Mouse (Mus musculus) thymus, postnatal 10 days (tissue): Measurements from ENCODE around the gene Amdhd1.
A peak's percentile ranks its signal among the peaks of the same experiment; 100 is the strongest.

ENCODE experiments used
- DNase-seq, 2 experiments: peaks; one replicate each; pipeline ENCODE4 v3.0.0; 2021; ENCODE audit warnings: low spot score in 2 of 2

Amdhd1 gene

DNA sequence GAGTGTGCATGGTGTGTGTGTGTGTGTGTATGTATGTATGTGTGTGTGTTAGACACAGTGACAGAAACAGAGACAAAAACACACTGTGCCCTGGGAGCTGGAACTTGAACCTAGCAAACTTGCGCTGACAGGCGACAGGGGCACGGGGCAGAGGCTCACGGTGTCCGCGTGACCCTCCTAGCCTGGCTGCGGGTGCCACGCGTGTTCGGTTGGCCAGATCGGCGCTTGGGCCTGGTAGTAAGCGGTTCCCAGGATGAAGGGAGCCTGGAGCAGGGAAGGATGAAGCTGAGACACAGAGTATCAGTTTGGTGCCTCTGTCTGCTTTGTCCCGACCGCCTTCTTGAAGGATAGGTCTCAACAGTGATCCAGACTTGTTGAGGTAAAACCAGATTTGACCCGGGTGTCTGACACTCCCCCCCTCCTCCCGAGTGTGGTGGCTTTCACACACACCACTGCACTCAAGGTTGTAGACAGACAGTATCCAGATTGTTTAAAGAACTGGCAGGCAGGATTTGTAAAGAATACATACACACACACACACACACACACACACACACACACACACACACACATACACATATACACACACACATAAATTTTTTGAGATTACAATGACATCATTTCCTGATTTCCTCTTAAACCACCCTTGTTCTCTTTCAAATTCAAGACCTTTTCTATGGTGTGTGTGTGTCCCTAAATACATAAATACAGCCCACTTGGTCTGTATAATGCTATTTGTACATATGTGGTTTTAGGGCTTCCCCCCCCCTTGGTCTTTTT, 788 bp upstream of the Amdhd1 start, which contains the start of gene Ccdc38:
TSS of gene Ccdc38 (plus strand) at position 202 of the 780 bp plus-strand sequence.
- peak in 1 of 2 experiments; percentile 10 for DNase-seq

DNA sequence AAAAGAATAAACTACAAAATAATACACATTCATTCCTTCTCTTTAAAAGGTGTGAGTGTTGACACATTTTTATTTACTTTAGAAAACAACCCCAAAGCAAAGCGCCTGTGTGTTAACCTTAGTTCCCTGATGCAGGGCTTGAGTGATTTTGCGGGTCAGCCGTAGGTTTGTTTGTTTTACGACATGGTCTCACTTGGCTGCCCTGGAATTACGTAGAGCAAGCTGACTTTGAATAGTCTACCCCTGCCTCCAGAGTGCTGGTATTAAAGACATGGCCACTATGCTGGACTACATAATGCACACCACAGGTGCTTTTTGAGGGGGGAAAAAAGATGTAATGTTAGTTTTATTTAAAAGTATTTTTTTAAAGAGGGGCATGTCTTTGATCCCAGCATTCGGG, 1.0 kb downstream of the Amdhd1 start:
- DNase-seq: no peak

DNA sequence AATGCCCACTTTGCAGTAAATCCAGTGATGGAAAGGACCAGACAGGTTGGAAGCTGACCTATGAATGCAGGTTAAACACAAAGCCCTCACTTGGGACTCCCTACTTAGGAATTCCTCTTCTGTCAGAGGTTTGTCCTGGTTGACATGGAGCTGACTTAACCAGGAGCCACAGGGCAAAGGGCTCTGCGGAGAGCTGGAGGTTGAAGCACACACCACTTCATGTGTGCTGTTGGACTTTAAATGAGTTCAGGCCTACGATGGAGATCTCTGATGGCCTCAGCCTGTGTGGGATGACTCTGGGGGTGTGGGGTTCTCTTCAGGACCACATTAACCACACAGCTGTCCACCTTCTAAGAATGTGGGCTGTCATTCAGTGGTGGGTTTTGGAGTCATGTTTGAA, 1.5 kb downstream of the Amdhd1 start:
- DNase-seq: no peak

DNA sequence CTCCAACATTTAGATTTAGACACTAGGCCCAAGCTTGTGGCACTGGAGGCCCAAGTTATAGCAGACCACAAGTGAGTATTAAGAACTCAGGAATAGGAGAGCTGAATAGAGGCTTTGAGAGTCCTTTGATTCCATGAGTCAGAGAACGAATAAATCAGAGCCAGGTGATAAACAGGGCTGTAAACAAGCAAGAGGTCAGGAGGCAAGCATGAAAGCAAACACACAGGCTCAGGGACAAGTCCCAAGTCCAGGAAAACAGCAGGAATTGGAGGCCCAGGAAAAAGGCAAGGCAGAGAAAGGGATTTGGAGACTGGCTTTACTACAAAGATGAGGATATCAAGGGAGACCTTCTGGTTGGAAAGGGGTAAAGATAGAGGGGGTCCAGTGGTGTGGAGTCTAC, 14.5 kb downstream of the Amdhd1 start:
- no peak for DNase-seq

DNA sequence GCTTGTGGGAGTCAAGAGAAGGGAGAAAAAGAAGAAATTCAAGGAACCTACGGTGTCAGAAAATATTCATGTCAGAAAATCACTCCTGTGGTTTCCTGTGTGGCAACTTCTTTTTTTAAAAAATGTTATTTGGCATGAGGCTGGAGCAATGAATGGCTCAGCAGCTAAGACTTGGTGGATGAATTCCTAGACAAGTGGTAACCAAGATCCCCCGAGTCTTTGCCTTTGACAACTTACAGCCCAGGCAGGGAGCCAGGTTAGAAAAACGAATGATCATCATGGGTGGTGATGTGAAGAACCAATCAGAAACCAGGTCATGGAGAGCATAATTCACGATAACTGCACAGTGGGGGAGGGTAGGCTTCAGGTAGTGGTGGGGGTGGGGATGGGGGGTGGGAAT, 18.8 kb downstream of the Amdhd1 start:
- DNase-seq: no peak

DNA sequence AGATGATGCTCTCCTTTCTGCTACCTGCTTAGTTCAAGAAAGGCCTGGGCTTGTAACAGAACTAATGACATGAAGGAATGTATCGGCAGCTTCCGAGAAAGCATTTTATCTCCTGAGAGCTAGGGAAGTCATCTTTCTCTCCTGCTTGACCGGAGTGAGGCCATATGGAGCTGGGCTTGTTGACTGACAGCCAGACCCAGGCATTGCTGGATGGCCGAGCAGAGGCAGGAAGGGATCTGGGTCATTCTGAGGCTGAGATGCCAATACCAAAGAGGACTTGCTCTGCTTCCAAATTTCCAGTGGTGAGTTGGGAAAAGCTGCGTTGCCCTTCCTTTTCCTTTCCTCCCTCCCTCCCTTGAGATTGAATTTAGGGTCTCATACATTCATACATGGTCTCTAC, 20.1 kb downstream of the Amdhd1 start:
- no peak for DNase-seq

DNA sequence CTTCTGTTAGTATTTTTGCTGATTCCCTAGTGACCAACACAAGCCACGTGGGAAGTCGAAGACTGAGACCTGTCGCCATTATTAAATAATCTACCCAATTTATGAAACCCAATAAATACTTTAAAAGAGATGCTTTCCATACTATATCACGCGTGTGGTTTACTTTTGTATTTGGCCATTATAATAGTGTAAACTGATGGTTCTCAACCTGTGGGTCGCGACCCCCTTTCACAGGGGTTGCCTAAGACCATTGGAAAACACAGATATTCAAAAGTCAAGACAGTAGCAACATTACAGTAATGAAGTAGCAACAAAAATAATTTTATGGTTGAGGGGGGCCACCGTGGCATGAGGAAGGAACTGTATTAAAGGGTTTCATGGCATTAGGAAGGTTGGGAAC, 20.7 kb downstream of the Amdhd1 start:
- DNase-seq: no peak

DNA sequence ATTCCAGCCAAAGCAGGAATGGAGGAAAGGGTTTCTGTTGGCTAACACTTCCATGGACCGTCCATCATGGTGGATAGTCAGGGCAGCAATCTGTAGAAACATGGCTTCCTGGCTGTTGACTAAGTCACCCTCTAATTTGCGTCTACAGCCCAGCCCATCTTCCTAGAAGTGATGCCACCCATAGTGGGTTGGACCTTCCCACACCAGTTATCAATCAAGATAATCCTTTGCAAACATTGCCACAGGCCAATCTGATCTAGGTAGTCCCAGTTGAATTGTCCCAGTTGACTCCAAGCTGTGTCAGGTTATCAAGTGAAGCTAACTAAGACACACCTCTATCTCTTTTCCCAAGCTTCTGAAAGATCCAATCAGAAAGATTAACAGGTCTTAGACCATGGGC, 21.2 kb downstream of the Amdhd1 start:
- DNase-seq: no peak

DNA sequence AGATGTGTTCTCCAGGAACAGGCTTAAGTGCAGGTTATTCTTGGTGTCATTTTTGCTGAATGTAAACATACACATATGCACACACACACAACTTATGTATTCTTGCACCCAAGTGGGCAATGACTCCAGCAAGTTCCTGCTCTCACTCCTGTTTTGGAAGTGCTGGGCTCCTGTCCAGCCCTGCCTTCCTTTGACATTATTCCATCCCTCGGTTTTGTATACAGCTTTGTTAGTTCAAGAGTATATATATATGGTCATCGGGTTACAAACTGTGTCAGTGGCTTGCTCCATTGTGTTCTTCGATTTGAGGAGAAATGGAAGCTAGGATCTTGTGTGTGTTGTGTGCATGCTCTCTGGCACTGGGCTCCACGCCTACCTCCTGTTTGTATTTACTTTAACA, 21.6 kb downstream of the Amdhd1 start:
- no peak for DNase-seq

DNA sequence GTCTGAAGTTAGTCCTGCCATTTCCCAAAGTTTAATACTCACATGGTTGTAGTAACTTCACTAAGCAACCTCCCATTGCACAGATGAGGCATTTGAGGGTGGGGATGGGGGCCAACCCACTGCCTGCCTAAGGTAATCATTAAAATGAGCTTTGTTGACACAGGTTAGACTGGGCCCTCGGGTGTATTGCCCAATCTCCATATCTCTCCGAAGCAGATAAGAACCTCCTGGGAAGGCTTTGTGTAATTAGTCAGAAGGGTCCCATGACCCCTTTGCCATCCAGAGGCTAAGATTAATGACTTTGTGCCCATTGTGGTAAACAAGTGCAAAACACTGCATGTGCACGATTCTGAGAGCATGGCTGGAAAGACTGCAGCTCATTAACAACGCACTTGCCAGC, 22.1 kb downstream of the Amdhd1 start:
- DNase-seq: no peak

DNA sequence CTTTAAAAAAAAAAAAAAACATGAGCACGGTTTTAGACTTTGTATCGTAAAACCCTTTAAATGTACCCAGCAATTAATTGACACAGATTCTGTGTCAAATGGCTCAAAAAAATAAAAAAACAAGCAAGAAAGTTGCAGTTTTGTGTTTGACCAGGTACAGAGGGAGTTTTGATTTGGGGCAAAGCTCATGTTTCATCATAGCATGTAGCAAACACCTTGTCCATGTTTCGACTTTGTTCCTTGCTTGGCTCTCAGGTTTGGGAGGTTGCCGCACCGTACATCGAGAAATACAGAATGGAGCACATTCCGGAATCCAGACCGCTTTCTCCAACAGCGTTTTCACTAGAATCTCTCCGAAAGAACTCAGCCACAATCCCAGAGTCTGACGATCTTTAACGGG, 23.9 kb downstream of the Amdhd1 start:
- no peak for DNase-seq

DNA sequence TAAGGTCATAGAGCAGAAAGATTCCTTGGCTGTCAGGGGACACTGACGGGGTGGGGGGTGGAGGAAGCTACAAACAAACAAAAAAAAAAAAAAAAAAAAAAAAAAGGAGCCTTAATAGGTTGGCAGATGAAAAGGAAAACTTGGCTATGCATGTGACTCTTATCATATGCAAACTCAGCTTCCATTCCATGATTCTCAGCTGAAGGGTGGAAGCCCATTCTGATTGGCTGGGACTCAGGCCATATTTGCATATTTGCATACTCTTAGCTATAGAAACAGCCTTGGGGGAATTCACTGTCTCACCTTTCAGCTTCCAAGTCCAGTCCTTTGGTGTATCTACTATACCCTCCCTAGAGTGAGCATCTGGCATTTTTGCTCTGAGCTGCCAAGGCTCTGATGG, 24.4 kb downstream of the Amdhd1 start:
- peak in 1 of 2 experiments; percentile 12 for DNase-seq

DNA sequence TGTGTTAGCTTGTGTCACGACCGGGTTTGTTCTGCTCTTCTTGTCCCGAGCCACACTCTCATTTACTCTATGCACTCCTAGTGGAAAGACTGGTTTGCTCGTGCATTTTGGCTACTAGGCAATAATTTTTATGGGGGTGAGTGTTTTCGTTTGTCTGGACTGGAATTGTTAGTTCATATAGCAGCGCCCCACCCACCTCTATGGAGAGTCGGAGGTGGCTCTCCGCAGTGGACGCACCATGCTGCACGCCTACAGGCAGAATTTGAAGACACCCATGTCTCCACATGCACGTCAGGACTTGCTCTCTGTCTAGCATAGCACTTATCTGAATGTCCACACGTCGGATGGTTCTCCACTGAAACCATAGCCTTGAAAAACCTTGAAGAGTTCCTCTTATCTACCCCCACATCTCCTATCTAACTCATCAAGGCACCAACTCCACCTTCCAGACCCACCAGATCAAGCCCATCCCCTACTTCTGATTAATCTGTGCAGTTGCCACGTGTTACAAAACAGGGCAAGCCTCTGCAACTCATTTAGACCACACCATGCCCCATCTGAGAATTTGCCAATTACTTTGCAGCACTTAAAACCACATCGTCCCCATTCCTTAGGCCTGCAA, 30.2 kb downstream of the Amdhd1 start:
- no peak for DNase-seq

DNA sequence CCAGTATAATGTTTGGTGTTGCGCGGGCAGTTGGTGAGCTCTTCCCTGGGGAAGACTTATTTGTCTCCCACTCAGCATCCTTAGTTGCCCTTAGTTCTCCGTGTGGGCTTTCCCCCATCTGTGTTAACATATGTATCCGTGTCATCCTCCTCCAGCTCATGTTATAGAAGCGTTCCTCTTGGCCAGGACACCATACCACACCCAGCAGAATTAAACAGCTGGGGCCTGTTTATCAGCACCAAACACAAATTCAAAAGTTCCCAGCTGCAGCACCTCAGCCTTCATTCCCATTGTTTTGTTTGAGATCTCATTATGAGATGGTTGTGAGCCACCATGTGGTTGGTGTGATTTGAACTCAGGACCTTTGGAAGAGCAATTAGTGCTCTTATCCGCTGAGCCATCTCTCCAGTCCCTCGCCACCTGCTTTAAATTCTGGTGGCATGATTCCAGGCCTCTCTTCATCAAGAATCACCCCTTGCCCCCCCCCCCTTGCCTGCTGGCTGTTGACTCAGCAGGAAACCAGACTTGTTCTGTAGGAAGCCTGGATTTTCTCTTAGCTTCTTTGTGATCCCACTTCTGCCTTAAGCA, 31.4 kb downstream of the Amdhd1 start:
- no peak for DNase-seq

DNA sequence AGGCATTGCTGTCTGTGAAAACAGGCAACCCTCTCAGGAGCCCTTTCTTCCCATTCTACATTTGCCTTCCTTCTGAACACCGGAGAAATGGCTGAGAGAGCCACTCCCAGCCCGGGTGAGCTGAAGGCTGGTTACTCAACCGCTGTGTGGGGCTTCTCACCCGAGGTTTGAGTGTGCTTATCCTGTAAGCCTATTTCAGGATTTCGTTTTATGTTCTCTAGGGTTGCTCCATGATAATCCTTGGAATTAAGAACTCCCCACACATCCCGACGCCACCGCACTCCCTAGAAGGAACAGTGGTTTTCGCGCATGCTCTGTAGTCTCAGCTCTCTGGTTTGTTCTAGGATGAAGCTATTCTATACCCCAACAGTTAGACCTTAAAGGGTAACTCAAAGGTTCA, 38.5 kb downstream of the Amdhd1 start:
- no peak for DNase-seq

DNA sequence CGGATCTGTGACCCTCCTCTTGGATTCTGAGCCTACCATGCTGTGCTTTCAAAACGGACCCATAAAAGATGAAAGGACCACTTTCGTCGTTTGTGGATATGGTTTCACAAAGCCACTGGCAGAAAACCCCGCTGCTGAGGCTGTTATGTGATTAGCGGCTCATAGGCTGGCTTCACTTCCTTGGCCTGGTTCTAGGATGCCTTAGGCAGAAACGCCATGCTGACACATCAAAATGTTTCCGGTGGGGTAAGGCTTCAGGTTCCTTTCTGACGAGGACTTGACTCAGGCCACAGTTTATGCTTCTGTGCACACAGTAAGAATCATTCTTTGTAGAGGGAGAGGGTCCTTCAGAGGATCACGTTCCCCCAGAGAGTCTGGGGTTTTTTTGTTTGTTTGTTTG, 39.0 kb downstream of the Amdhd1 start:
- no peak for DNase-seq

DNA sequence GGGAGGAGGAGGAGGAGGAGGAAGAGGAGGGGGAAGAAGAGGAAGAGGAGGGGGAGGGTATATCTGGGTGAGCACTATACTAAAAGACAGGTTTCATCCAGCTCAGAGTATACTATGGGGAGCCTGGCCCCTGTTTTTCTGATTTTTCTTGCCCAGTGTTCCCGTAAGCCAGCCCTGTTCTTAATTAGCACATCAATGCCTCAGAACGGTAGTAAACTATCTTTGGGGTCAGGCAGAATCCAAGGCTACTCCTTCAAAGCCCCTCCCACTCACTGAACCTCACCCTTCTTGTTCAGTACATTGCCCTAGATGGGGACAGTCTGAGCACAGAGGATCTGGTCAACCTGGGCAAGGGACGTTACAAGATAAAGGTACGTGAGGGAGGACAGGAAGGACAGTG, 49.4 kb downstream of the Amdhd1 start:
- no peak for DNase-seq

DNA sequence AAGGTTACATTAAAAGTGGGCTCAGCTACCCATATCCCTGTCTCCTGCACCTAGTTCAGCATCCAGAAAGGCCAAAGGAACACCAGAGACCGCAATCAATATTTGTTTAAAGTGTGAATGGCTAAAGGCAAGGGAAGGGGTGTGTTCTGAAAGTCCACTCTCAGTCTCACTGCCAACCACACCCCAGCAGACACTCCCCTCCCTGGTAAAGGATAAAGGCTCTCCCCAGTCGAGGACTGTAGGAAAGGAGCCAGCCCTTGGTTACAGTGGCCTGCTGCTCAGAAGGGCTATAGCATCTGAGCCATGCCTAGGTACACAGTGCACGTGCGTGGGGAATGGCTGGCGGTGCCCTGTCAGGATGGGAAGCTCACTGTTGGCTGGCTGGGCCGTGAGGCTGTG, 51.0 kb downstream of the Amdhd1 start:
- no peak for DNase-seq

DNA sequence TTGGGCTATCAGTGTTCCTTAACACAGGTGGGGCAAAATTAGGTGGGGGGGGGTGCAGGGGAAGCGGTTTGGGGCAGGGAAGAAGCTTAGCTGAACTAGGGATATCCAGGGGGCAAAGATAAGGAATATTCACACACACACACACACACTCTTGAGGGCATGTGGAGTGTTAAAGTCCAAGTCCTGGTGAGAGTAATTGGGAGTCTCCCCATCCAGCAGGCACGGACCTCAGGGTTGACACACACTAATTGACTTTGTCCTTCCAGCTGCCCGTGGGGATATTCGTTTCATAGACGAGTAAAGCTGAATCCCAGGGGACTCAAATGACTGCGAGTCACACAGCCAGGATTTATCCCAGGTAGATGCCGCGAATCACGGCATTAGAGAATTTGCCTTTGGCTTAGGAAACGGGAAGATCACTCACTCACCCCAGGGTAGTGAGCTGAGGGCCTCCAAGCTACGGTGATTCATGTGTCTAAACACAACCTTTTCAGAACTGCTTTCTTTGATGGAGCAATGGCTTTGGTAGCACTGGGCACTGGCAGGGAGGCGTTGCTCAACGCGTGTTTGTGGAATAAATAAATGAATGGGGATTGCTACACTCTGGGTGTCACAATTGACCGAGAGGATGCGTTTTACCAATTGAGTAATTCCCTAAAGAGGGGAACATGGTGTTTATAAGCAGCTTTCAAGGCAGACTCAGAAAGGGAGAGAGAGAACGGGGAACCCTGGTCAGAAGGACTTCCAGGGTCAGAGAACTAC, 51.6 kb downstream of the Amdhd1 start, which contains the start of gene Hal:
TSS of gene Hal (plus strand) at position 703 of the 762 bp plus-strand sequence.
- DNase-seq: no peak

DNA sequence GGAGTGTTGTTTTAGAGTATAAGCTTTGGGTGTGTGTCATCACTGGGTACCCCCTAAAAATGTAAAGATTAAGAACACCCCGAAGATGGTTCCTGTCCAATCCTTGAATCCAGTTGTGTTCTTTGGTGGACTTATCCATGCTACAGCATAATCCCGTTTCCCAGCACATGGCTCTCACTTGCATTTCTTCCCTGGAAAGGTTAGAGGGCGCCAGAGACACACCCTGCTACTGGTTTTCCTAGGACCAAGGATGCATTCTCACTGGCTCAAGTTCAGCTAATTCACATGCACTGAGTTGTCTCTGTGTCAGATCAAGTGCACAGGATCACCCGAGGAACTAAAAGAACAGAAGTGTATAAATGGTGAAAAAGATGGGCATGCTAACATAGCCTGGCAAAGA, 53.2 kb downstream of the Amdhd1 start:
- DNase-seq: no peak

DNA sequence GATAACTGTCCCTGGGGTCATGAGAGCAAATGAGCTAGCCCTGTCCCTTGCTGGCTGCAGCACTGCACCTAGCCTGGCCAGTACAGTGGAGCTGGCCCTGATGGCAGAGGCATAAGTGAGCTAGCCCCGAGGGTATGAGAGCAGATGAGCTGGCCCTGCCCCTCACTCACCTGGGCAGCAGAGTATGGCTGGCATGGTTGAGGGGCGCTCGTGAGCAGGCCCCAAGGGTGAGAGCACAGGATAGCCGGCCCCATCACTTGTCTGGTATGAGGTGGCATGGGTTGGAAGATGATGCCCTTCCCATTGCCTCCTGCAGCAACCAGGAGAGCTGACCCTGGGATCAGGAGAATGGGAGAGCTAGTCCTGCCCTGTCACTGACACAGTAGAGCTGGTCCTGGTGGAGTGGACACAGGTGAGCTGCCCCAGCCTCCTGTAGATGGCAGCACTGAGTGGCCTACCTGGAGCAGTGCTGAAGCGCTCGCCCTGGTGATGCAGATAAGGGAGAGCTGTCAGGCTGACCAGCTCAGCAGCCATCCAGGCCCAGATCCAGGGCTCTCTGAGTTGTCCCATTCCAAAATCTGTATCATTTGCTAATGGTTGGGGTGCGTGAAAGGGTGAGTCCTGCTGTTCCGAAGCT, 54.7 kb downstream of the Amdhd1 start:
- peak in 1 of 2 experiments; percentile 63 for DNase-seq

DNA sequence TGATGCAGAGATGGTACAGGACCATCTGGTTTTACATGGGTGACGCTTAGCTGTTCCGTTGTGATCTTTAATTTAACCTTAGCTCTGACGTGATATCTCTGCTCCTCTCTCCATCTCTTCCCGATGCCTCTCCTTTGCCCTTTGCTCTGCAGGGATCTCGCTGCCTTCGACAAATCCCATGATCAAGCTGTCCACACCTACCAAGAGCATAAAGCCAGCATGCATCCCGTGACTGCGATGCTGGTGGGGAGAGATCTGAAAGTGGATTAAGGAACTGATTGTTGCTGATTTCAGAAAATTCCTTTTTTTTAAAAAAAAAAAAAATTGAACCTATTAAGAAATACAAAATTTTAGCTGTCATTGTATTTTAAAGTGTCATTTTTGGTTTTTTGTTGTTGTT, 55.3 kb downstream of the Amdhd1 start:
- no peak for DNase-seq
